In the genomic region with DNA sequence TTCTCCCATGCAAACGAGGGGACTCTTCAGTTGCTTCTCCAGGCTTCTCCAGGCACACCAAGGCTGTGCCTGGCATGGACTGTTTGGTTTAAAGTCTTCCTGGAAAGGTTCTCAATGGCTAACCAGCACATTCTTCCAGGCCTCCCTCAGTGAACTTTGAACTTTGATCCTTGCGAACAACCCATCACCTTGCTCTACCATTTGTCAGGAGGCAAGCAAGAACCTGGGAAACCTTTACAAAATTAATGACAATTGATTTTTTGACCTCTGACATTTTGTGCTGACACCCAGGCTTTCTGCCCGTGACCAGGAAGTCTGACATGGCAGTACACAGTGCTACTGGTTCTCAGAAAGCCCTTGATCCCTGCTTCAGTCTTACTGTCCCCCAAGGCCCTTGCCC, we compare ENCODE assay signal across 25 mouse cellular contexts. TPM values are rescaled to one million over a fixed set of nuclear protein-coding genes. Genes with fewer than 3 reads are reported as not detected.
DNase-seq lines count a peak whose midpoint lies in the region; ATAC-seq and TF ChIP-seq lines count a peak whose summit lies in the region.
"Had no signal": no experiment of that assay in that cellular context is flagged by ENCODE, and none has a peak within 500 bp of the region (broad histone marks: within the 10 kb centered on the region; RNA-seq: fewer than 3 reads in every experiment).

No protein-coding gene starts in this region.

- TF ChIP-seq CTCF in intestine, postnatal 0 days (IDR thresholded peaks at IDR 0.05; ENCODE audit: low read depth): no peak

- H3K9me3 ChIP-seq in kidney, embryonic 15.5 days (replicated peaks): no peaks in the 10 kb centered on the region
- H3K9me3 ChIP-seq in intestine, embryonic 15.5 days: no peaks in the 10 kb centered on the region
- H3K9me3 ChIP-seq in intestine, postnatal 0 days (ENCODE audit: control insufficient read depth): no peaks in the 10 kb centered on the region
- no peaks in the 10 kb centered on the region for H3K9me3 ChIP-seq in embryonic facial prominence, embryonic 10.5 days
- H3K9me3 ChIP-seq: embryonic facial prominence, embryonic 15.5 days; hindbrain, embryonic 15.5 days; liver, embryonic 15.5 days; lung, embryonic 15.5 days; megakaryocyte, embryonic 14.5 days; neural tube, embryonic 13.5 days; stomach, embryonic 15.5 days had no signal

- no peak overlapping the region for H3K27ac ChIP-seq in kidney, embryonic 15.5 days
- H3K27ac ChIP-seq in intestine, embryonic 15.5 days: no peak overlapping the region
- H3K27ac ChIP-seq in intestine, postnatal 0 days (ENCODE audit: low read depth, low read length): peak overlapping the region; percentile 70
- no peak overlapping the region for H3K27ac ChIP-seq in embryonic facial prominence, embryonic 10.5 days (replicated peaks)
- H3K27ac ChIP-seq: embryonic facial prominence, embryonic 15.5 days; gastrocnemius, adult 2 months; hindbrain, embryonic 15.5 days; liver, embryonic 15.5 days; lung, embryonic 15.5 days; neural tube, embryonic 13.5 days; stomach, embryonic 15.5 days had no signal

- DNase-seq in kidney, adult 11 months: peak; percentile 88
- peak; percentile 67 to 89 for DNase-seq in kidney, postnatal 36 days
- DNase-seq in embryonic facial prominence, embryonic 10.5 days (ENCODE audit: low spot score): no peak
- DNase-seq in c-Kit-positive CD71-positive TER-119-positive erythroid progenitor cells, embryonic 14.5 days (ENCODE audit: low spot score): no peak
- DNase-seq: adrenal gland, adult 2 months; cerebellum, adult 2 months; gastrocnemius, adult 2 months; layer of hippocampus, adult 9-11 months; lung, postnatal 36 days; midbrain, embryonic 14.5 days; retina, postnatal 1 day; right cerebral cortex, postnatal 25 days; thymus, postnatal 25 days had no signal

- no peak for ATAC-seq in kidney, embryonic 15.5 days (replicated peaks; ENCODE audit: low FRiP score)
- ATAC-seq in intestine, embryonic 15.5 days: 0 out of 2 replicates have a peak, but pooled peaks have one; percentile 11
- ATAC-seq in intestine, postnatal 0 days: peak; percentile 74
- ATAC-seq: forebrain, embryonic 14.5 days had no signal

- peaks cover 54% of the 10 kb centered on the region for H3K4me1 ChIP-seq in kidney, embryonic 15.5 days
- peaks cover 20% of the 10 kb centered on the region for H3K4me1 ChIP-seq in intestine, embryonic 15.5 days (replicated peaks)
- H3K4me1 ChIP-seq in intestine, postnatal 0 days (replicated peaks; ENCODE audit: control insufficient read depth, insufficient read depth, low read length): 0 out of 2 replicates have a peak, but pooled peaks cover 7% of the 10 kb centered on the region
- H3K4me1 ChIP-seq in embryonic facial prominence, embryonic 10.5 days: peaks cover 40% of the 10 kb centered on the region

- H3K9ac ChIP-seq in kidney, embryonic 15.5 days: no peak overlapping the region
- no peak overlapping the region for H3K9ac ChIP-seq in intestine, embryonic 15.5 days
- H3K9ac ChIP-seq in intestine, postnatal 0 days (ENCODE audit: low read depth, low read length): no peak overlapping the region
- H3K9ac ChIP-seq: embryonic facial prominence, embryonic 15.5 days; hindbrain, embryonic 15.5 days; liver, embryonic 15.5 days; lung, embryonic 15.5 days; neural tube, embryonic 13.5 days; stomach, embryonic 15.5 days had no signal

- H3K4me3 ChIP-seq in kidney, embryonic 15.5 days (replicated peaks): no peak overlapping the region
- H3K4me3 ChIP-seq in intestine, embryonic 15.5 days (replicated peaks): no peak overlapping the region
- H3K4me3 ChIP-seq in intestine, postnatal 0 days (ENCODE audit: low read depth, low read length): no peak overlapping the region
- H3K4me3 ChIP-seq in embryonic facial prominence, embryonic 10.5 days: no peak overlapping the region
- H3K4me3 ChIP-seq: embryonic facial prominence, embryonic 15.5 days; gastrocnemius, adult 2 months; hindbrain, embryonic 15.5 days; liver, embryonic 15.5 days; lung, embryonic 15.5 days; myocyte; neural tube, embryonic 13.5 days; stomach, embryonic 15.5 days had no signal

- H3K4me2 ChIP-seq in kidney, embryonic 15.5 days: no peak overlapping the region
- no peak overlapping the region for H3K4me2 ChIP-seq in intestine, embryonic 15.5 days (replicated peaks)
- H3K4me2 ChIP-seq in intestine, postnatal 0 days (replicated peaks; ENCODE audit: low read depth): no peak overlapping the region
- H3K4me2 ChIP-seq: embryonic facial prominence, embryonic 15.5 days; hindbrain, embryonic 15.5 days; liver, embryonic 15.5 days; lung, embryonic 15.5 days; neural tube, embryonic 13.5 days; stomach, embryonic 15.5 days had no signal

- WGBS in kidney, embryonic 15.5 days: 53% methylated on average over 3 of the region's 3 CpGs
- WGBS in intestine, embryonic 15.5 days: 45% methylated on average over 3 of the region's 3 CpGs
- 29% methylated on average over 3 of the region's 3 CpGs for WGBS in intestine, postnatal 0 days
- 68% methylated on average over 3 of the region's 3 CpGs for WGBS in embryonic facial prominence, embryonic 10.5 days

- H3K27me3 ChIP-seq in kidney, embryonic 15.5 days: no peaks in the 10 kb centered on the region
- H3K27me3 ChIP-seq in intestine, embryonic 15.5 days (replicated peaks): no peaks in the 10 kb centered on the region
- H3K27me3 ChIP-seq in intestine, postnatal 0 days (replicated peaks; ENCODE audit: control insufficient read depth, insufficient read depth, low read length): no peaks in the 10 kb centered on the region
- no peaks in the 10 kb centered on the region for H3K27me3 ChIP-seq in embryonic facial prominence, embryonic 10.5 days (replicated peaks; ENCODE audit: low read depth, poor library complexity, severe bottlenecking)
- H3K27me3 ChIP-seq: embryonic facial prominence, embryonic 15.5 days; hindbrain, embryonic 15.5 days; liver, embryonic 15.5 days; lung, embryonic 15.5 days; megakaryocyte, embryonic 14.5 days; neural tube, embryonic 13.5 days; stomach, embryonic 15.5 days had no signal

- H3K36me3 ChIP-seq in kidney, embryonic 15.5 days: no peaks in the 10 kb centered on the region
- H3K36me3 ChIP-seq in intestine, embryonic 15.5 days: no peaks in the 10 kb centered on the region
- no peaks in the 10 kb centered on the region for H3K36me3 ChIP-seq in intestine, postnatal 0 days (ENCODE audit: control insufficient read depth, insufficient read depth)
- H3K36me3 ChIP-seq in embryonic facial prominence, embryonic 10.5 days (replicated peaks): no peaks in the 10 kb centered on the region
- H3K36me3 ChIP-seq: embryonic facial prominence, embryonic 15.5 days; hindbrain, embryonic 15.5 days; liver, embryonic 15.5 days; lung, embryonic 15.5 days; neural tube, embryonic 13.5 days; stomach, embryonic 15.5 days had no signal

RNA-seq across cellular contexts. Expression of a gene that starts 24.1 kb away (rescaled TPM):
- polyA plus RNA-seq in kidney, embryonic 15.5 days (2015; fragmentation: Nextera tagmentation; extraction: Ambion mirVana): 428 and 495 TPM in 2 replicates
- 544 and 685 TPM in 2 replicates for polyA plus RNA-seq in intestine, embryonic 15.5 days (2015; fragmentation: Nextera tagmentation; extraction: Ambion mirVana)
- 609 and 618 TPM in 2 replicates for polyA plus RNA-seq in intestine, postnatal 0 days (2015; fragmentation: Nextera tagmentation; extraction: Ambion mirVana)
- polyA plus RNA-seq in embryonic facial prominence, embryonic 10.5 days (2016; fragmentation: Nextera tagmentation; extraction: Ambion mirVana): 494 and 511 TPM in 2 replicates

Comparison
In these comparisons a context has a peak if more than half of its experiments do, and no peak if none do; other contexts are left out.
1. DNase-seq: peak in kidney, adult 11 months (single experiment) and kidney, postnatal 36 days (2 of 2); none in embryonic facial prominence, embryonic 10.5 days (single experiment) and c-Kit-positive CD71-positive TER-119-positive erythroid progenitor cells, embryonic 14.5 days (single experiment).